Mouse (Mus musculus): ENCODE data around the gene Col15a1.

DNA sequence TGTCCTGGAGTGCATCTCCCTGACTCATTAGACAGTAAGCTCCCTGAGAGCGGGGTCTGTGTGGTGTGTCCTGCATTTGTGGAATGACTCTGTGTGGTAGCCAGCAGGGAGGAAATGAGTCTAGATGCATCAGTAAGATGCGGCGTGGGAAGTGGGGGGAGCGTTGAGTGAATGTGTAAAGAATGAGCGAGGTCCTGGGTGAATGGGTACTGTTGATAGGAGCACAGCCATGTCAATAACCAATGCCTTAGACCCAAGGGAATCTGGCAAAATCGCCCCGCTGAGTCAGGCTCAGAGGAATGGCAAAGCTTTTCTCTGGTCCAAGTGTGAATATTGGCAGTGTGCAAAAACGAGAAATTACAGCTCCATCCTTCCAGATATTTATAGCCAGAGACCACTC lies 30.9 kb upstream of the Col15a1 start:
- TF ChIP-seq HCFC1 (IDR thresholded peaks at IDR 0.05; ENCODE audit: borderline replicate concordance, insufficient read depth, low read length) (no peak), ZC3H11A (IDR thresholded peaks at IDR 0.05; ENCODE audit: borderline replicate concordance, low read depth, low read length) (no peak), MAFK (IDR thresholded peaks at IDR 0.05; ENCODE audit: insufficient read depth, low read depth, low read length) (no peak), ZNF384 (IDR thresholded peaks at IDR 0.05; ENCODE audit: low read depth, low read length) (no peak), CHD2 (IDR thresholded peaks at IDR 0.05; ENCODE audit: low read depth, low read length) (no peak)

All from ES-E14 (cell line).